Mouse (Mus musculus) G1E (cell line): Measurements from ENCODE around the gene Ccer1.

Experiments
- CTCF ChIP-seq: IDR thresholded peaks from 2 replicates; pipeline ENCODE4 v1.5.1; 2012; ENCODE audit warnings: low read depth, low read length, inconsistent platforms, mixed read lengths
- GATA1 ChIP-seq: IDR thresholded peaks from 2 replicates; pipeline ENCODE4 v1.6.1; 2012; ENCODE audit warnings: borderline replicate concordance, low read length, inconsistent platforms, mixed read lengths
- GATA2 ChIP-seq: IDR thresholded peaks from 2 replicates; pipeline ENCODE4 v1.6.1; 2012; ENCODE audit warnings: low read depth, low read length, inconsistent platforms, borderline replicate concordance
- POLR2AphosphoS5 ChIP-seq: IDR thresholded peaks from 2 replicates; pipeline ENCODE4 v1.6.1; 2012; ENCODE audit warnings: low read depth, low read length, inconsistent platforms; ENCODE audit not compliant: insufficient replicate concordance
- TAL1 ChIP-seq: conservative IDR thresholded peaks from 2 replicates; pipeline ENCODE4 v1.6.1; 2012; ENCODE audit warnings: low read depth, low read length, inconsistent platforms, mixed read lengths

GRCm38 (mm10) chr10:97692913-97693312 lies at the start of gene Ccer1:
- TF ChIP-seq CTCF, result no peak
- TF ChIP-seq TAL1, result no peak
- TF ChIP-seq GATA1, result no peak
- no peak for TF ChIP-seq GATA2
- TF ChIP-seq POLR2AphosphoS5, result no peak
